Mouse (Mus musculus): ENCODE results near the gene Gpr19. TPM values are rescaled to one million over a fixed set of nuclear protein-coding genes. Genes with fewer than 3 reads are reported as not detected.

Gene Gpr19
- total RNA-seq, 2 experiments from 2014 or later, result 4.0 to 4.1 TPM

DNA sequence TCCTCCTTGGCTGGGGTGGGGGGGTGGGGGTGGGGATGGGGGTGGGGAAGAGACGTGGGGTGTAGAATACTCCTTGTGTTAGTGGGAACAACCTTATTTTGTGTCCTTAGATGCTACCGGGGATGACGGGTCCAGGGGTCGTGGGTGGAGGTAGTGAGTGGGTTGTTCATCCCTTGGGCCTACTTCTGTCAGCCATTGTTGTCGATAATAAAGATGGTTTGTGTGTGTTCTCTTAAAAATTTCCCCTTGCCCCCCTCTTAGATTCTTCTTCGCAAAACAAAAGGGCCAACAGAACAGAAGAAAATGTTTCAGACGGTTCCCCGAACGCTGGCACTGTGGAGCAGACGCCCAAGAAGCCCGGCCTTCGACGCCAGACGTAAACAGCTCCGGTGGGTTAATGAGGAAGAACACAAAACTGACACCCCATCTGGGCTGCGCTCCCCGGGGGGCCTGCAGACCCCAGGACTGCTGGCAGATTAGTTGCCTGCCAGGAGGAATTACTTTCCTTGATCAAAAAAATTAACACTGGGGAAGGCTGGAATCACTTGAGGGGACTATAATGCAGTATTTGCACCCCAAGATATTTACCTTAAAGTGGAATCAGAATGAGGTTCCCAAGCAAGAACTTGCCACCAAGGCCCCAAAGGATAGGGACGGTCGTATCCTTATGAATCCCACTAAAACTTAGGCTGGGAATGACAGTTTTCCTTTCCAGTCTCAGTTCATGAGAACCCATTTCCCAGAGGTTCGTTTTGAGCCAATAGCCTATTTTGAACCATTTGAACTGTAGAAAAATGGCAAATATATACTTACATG, 23.5 kb upstream of the Gpr19 start:
- H3K27ac ChIP-seq, result peak overlapping the region; percentile 100
- no peak for DNase-seq
- intact Hi-C loops (cut with DNase I), result loop anchor here (10.0 kb wide), 1 partner anchor 277 kb away; no protein-coding TSS in a partner anchor
- no peak for TF ChIP-seq CTCF (IDR thresholded peaks at IDR 0.05)
- H3K4me3 ChIP-seq, result peak overlapping the region; percentile 88

DNA sequence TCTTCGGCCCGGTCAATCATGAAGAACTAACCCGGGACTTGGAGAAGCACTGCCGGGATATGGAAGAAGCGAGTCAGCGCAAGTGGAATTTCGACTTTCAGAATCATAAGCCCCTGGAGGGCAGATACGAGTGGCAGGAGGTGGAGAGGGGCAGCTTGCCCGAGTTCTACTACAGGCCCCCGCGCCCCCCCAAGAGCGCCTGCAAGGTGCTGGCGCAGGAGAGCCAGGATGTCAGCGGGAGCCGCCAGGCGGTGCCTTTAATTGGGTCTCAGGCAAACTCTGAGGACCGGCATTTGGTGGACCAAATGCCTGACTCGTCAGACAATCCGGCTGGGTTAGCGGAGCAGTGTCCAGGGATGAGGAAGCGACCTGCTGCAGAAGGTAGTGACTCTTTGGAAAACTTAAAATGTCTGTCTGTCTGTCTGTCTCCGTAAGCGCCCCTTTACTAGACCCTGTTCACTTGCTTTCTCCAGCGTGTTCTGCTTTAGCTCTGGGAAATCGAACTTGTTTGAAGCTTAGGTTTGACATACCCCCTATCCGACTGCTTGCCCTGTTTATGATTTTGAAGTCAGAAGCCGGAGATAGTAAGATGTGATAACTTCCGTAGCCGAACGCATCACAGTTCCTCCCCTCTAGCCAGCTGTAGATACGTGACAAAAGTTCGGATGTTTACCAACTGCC, 22.8 kb upstream of the Gpr19 start:
- intact Hi-C loops (cut with DNase I), result loop anchor here (10.0 kb wide), 1 partner anchor 276 kb away; no protein-coding TSS in a partner anchor
- Histone ChIP-seq H3K4me3 (peak overlapping the region; percentile 88), H3K27ac (peak overlapping the region; percentile 100)
- peak; percentile 78 for DNase-seq
- peak; percentile 35 for TF ChIP-seq CTCF (IDR thresholded peaks at IDR 0.05)

DNA sequence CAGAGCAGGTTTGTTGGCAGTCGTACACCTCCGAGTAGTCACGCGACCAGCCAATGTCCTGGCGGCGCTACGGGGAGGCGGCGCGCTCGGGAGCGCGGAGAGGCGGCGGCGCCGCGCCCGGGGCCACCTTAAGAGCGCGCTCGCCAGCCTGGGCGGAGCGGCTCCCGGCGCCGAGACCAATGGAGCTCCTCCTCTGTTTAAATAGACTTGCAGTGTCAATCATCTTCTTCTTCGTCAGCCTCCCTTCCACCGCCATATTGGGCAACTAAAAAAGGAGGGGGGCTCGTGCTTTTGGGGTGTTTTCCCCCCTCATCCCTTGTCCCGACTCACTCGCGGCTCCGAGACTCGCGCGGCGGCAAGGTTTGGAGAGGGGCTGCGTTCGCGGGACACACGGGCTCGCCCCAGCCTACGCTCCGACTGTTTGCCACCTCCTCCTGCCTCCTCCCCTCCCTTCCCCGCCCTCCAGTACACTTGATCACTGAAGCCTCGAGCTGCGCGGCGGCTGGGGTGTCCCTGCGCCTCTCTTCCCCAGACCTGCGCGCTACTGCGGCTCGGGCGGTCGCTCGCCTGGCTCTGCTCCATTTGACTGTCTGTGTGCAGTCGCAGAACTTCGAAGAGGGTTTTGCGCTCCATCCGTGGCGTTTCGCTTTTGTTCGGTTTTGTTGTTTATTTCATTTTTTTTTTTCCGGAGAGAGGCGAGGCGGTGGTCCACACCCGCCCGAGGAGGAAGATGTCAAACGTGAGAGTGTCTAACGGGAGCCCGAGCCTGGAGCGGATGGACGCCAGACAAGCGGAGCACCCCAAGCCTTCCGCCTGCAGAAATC, 22.0 kb upstream of the Gpr19 start, which contains the start of gene Cdkn1b:
Gene Cdkn1b (plus strand): TSS at position 212 of the 824 bp plus-strand sequence.
- intact Hi-C loops (cut with DNase I), result loop anchor here (1.0 to 10.0 kb wide), 2 partner anchors 22 to 276 kb away; partner anchors contain the start of gene Gpr19
- no peak for TF ChIP-seq CTCF (IDR thresholded peaks at IDR 0.05)
- Histone ChIP-seq H3K4me3 (peak within 1 kb of the TSS; percentile 88), H3K27ac (peak within 1 kb of the TSS; percentile 100)
- DNase-seq, result peak; percentile 97

DNA sequence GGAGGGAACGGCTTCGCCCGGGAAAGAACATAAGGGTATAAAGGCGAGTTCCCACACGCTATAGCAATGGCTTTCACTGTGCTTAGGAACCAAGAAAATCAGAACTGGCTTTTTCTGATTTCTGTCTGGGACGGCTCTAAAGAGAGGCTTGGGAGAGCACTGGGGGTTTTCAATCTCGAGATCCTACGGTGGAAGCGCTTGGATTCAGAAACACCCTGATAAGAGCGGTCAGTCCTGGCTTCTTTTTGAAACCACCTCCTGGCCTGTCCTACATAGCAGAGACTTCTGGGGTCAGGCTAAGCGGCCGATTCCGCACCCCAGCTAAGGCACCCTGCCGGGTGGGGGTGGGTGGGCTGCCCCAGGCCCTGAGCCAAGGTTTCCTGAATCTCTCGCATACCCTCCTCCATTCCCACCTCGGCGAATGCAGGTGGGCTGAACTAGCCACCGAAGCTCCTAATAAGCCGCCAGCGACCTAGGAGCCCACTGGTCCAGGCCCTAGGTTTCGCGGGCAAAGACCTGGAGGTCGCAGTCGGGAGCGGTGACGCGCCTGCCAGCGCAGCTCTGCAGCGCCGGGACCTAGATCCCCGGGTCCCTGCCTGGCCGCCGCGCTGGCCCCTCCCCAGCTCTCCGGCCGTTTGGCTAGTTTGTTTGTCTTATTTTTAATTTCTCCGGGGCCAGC, 21.3 kb upstream of the Gpr19 start:
- DNase-seq, result no peak
- no peak for TF ChIP-seq CTCF (IDR thresholded peaks at IDR 0.05)
- H3K27ac ChIP-seq, result peak overlapping the region; percentile 100
- H3K4me3 ChIP-seq, result peak overlapping the region; percentile 88
- intact Hi-C loops (cut with DNase I), result loop anchor here (1.0 to 10.0 kb wide), 2 partner anchors 21 to 275 kb away; partner anchors contain the start of gene Gpr19

DNA sequence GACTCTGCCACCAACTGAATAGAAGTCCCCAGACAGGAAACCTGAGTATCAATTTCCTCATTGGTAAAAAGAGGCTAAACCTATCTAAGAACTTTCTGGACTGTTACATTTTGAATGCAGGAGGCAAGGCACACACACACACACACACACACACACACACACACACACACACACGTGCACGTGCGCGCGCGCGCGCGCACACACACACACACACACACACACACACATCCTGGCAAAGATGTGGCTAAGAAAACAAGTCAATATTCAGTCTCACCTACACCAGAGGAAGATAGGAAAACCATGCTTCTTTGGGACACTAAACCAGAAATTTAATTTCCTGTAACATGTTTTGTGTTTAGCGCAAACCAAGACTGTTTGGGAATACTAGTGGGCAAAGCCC, 20.4 kb upstream of the Gpr19 start:
- DNase-seq, result no peak
- H3K4me3 ChIP-seq, result no peak overlapping the region; the same call in 1 of the 2 replicates
- intact Hi-C loops (cut with DNase I), result no loop called here
- peak overlapping the region; percentile 100 for H3K27ac ChIP-seq
- no peak for TF ChIP-seq CTCF (IDR thresholded peaks at IDR 0.05)

DNA sequence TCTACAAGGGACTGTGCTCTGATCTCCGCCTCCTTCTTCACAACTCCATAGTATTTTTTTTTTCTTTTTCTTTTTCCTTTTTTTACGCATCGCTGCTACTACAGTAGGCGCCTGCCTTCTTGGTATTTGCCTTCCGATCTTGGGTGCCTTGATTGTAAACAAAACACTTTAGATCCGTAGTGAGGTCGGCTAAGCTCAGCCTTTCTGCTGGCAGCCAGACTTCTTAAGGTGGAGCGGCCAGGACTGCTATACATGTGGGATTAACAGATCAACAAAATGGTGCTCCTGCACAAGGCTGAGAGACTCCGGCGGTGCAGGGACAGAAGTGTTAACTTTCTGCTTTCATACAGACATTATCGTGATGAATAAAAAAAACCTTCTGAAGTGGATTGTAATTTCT, 18.7 kb upstream of the Gpr19 start:
- intact Hi-C loops (cut with DNase I), result no loop called here
- peak; percentile 82 for DNase-seq
- peak overlapping the region; percentile 75 for H3K4me3 ChIP-seq
- no peak for TF ChIP-seq CTCF (IDR thresholded peaks at IDR 0.05)
- peak overlapping the region; percentile 91 for H3K27ac ChIP-seq

DNA sequence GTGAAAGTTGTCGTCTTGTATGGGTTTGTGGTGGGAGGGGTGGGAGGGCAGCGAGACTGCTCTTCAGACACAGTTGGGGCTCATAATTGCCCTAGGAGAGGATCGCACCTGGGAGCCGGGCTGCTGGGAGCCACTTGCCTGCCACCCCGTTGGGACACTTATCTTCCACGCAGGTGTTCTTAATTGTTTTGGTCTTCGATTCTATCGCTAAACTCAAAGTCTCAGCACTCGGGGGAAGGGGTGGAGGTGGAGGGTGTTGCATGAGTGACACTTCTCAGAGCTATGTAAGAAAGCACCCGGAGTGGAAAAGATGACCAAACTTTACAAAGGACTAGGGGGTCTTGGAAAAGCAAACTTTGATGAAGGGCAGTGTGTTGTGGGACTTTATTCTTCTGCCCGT, 18.3 kb upstream of the Gpr19 start:
- peak; percentile 38 for DNase-seq

DNA sequence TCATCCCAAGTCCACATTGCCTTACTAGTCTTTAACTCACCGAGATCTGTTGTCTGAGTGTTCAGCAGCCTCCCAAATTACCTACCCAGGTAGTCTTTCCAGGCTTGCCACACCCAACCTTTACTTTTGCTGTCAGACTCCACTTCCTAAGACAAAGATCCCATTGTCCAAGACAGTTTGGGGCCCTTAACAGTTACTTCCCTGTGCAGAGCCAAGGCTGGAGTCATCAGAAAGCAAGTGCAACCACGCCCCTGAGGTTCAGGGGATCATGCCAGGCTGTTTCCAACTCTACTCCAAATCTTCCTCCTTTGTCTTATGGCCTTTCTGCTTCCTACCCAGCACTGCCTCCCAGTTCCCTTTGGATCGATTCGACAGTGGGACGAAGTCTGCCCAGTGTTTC, 16.1 kb upstream of the Gpr19 start:
- intact Hi-C loops (cut with DNase I), result no loop called here
- TF ChIP-seq CTCF (IDR thresholded peaks at IDR 0.05), result no peak
- H3K4me3 ChIP-seq, result no peak overlapping the region
- no peak overlapping the region for H3K27ac ChIP-seq
- DNase-seq, result no peak

More for the DNA sequence above, 18.3 kb upstream of the Gpr19 start:
- intact Hi-C loops (cut with DNase I), result no loop called here
- peak overlapping the region; percentile 91 for H3K27ac ChIP-seq
- peak overlapping the region; percentile 75 for H3K4me3 ChIP-seq
- TF ChIP-seq CTCF (IDR thresholded peaks at IDR 0.05), result no peak

DNA sequence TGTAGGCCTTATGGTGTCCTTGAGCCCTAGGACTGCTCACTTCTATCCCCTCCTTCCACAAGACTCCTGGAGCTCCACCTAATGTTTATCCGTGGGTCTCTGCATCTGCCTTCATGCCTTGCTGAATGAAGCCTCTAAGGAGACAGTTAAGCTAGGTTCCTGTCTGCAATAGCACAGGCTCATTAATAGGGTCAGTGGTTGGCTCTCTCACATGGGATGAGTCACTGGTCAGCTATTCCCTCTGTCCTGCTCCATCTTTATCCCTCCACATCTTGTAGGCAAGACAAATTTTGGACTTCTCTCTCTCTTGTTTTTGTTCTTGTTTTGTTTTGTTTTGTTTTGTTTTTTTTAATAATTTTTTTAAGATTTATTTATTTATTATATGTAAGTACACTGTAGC, 7.4 kb upstream of the Gpr19 start:
- H3K27ac ChIP-seq, result no peak overlapping the region
- DNase-seq, result no peak
- no peak for TF ChIP-seq CTCF (IDR thresholded peaks at IDR 0.05)
- intact Hi-C loops (cut with DNase I), result no loop called here
- no peak overlapping the region for H3K4me3 ChIP-seq

DNA sequence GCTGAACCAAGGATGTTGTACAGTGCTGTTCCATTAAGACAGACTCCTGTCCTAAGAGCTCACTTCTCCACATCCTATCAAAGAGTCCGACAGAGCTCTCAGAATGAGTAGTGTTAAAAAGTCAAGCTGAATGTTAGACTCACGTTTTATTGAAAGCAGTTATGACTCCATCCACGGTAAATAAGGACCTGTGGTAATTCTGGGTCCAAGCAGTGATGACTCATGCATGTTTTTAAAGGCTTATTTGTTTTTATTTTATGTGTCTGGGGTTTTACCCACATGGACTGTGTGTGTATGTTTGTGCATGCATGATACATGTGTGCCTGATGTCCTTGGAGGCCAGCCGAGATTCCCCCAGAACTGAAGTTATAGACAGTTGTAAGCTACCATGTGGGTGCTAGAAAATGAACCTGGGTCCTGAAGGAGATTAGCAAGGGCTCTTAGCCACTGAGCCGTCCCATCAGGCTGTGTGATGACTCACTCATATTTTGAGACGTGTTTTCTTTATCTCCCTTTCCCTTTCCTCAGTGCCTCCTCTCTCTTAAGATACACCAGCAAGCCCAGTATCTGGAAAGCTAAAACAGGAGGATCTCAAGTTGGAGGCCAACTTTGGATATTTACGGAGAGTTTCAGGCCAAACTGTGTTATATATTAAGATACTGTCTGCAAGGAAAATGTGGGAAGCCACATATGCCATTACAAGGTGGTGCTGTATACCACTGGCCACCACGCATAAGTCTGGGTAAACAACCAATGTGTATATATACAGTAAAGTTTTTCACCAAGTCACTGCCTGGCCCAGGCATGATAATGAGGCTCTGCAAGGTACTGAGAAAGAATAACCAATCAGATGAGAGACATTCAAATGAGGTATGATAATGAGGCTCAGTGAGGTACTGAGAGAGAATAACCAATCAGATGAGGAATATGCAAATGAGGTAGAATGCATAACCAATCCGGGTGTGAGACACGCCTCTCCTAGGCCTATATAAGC, 5.8 kb upstream of the Gpr19 start:
- intact Hi-C loops (cut with DNase I), result no loop called here
- no peak for TF ChIP-seq CTCF (IDR thresholded peaks at IDR 0.05)
- no peak overlapping the region for H3K4me3 ChIP-seq
- H3K27ac ChIP-seq, result no peak overlapping the region
- DNase-seq, result no peak

DNA sequence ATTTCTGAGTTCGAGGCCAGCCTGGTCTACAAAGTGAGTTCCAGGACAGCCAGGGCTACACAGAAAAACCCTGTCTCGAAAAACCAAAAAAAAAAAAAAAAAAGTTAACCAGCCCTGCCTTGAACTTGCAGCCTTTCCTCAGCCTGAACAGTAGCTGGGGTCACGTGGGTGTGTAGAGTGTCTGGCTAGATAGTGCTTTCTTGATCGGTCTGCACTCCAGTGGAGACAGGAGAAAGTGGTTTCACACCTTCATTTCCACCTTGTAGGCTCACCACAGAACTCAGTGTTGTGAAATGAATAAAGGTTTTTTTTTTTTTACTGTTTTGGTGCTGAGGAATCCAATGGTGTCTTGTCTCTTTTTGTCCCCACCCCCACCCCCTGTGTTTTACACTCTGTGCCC, 5.0 kb upstream of the Gpr19 start:
- no peak overlapping the region for H3K4me3 ChIP-seq
- no peak overlapping the region for H3K27ac ChIP-seq
- no peak for DNase-seq
- no peak for TF ChIP-seq CTCF (IDR thresholded peaks at IDR 0.05)
- intact Hi-C loops (cut with DNase I), result no loop called here
